Mouse (Mus musculus): ENCODE measurements at regions not wholly inside any gene's neighbourhood (a gene's known extent, or its start where the extent isn't known, plus 50 kb on each side); places are given as distances from the start of the nearest gene placed in this dataset.
A peak's percentile ranks its signal among the peaks of the same experiment; 100 is the strongest.

- no peak for DNase-seq (ENCODE audit: low spot score in 2 of 2)
Observed at GRCm38 (mm10) chr8:126809321-126809720, 136.3 kb downstream of the Tomm20 start.

- DNase-seq (ENCODE audit: low spot score in 2 of 2): no peak
Observed at GRCm38 (mm10) chr8:126808496-126808895, 137.1 kb downstream of the Tomm20 start.

- peak in 1 of 2 experiments; percentile 34 for DNase-seq (ENCODE audit: low spot score in 2 of 2)
Observed at GRCm38 (mm10) chr8:126807171-126807768, 138.4 kb downstream of the Tomm20 start.

- no peak for DNase-seq (ENCODE audit: low spot score in 2 of 2)
Observed at GRCm38 (mm10) chr8:126806591-126806990, 139.1 kb downstream of the Tomm20 start.

- DNase-seq (ENCODE audit: low spot score in 2 of 2): peak in 1 of 2 experiments; percentile 31
Observed at GRCm38 (mm10) chr8:126806181-126806560, 139.5 kb downstream of the Tomm20 start.

GRCm38 (mm10) chr8:126805365-126806180 is 140.1 kb downstream of the Tomm20 start:
- DNase-seq (ENCODE audit: low spot score in 2 of 2): peak; percentile 72 to 73

- peak; percentile 56 for DNase-seq (ENCODE audit: low spot score in 2 of 2)
Observed at GRCm38 (mm10) chr8:126804115-126804514, 141.5 kb downstream of the Tomm20 start.

GRCm38 (mm10) chr8:126802641-126803040 is 143.0 kb downstream of the Tomm20 start:
- no peak for DNase-seq (ENCODE audit: low spot score in 2 of 2)

GRCm38 (mm10) chr8:126800976-126801375 is 144.7 kb downstream of the Tomm20 start:
- DNase-seq (ENCODE audit: low spot score in 2 of 2): no peak

GRCm38 (mm10) chr8:126797571-126798334 is 147.9 kb downstream of the Tomm20 start:
- peak; percentile 43 to 53 for DNase-seq (ENCODE audit: low spot score in 2 of 2)

GRCm38 (mm10) chr8:126793657-126794056 is 152.0 kb downstream of the Tomm20 start:
- DNase-seq (ENCODE audit: low spot score in 2 of 2): no peak

- no peak for DNase-seq (ENCODE audit: low spot score in 2 of 2)
Observed at GRCm38 (mm10) chr8:126791069-126791468, 154.6 kb downstream of the Tomm20 start.

GRCm38 (mm10) chr8:126790214-126790613 is 155.4 kb downstream of the Tomm20 start:
- no peak for DNase-seq (ENCODE audit: low spot score in 2 of 2)

GRCm38 (mm10) chr8:126789076-126789475 is 156.6 kb downstream of the Tomm20 start:
- no peak for DNase-seq (ENCODE audit: low spot score in 2 of 2)

GRCm38 (mm10) chr8:126788669-126789068 is 157.0 kb downstream of the Tomm20 start:
- no peak for DNase-seq (ENCODE audit: low spot score in 2 of 2)

GRCm38 (mm10) chr8:126787398-126787797 is 158.2 kb downstream of the Tomm20 start:
- no peak for DNase-seq (ENCODE audit: low spot score in 2 of 2)

GRCm38 (mm10) chr8:126785211-126785610 is 160.4 kb downstream of the Tomm20 start:
- no peak for DNase-seq (ENCODE audit: low spot score in 2 of 2)

GRCm38 (mm10) chr8:126784604-126785003 is 161.0 kb downstream of the Tomm20 start:
- DNase-seq (ENCODE audit: low spot score in 2 of 2): no peak

- DNase-seq (ENCODE audit: low spot score in 2 of 2): no peak
Observed at GRCm38 (mm10) chr8:126783703-126784440, 161.8 kb downstream of the Tomm20 start.

- DNase-seq (ENCODE audit: low spot score in 2 of 2): no peak
Observed at GRCm38 (mm10) chr8:126778673-126779072, 167.0 kb downstream of the Tomm20 start.

GRCm38 (mm10) chr8:126778131-126778530 is 167.5 kb downstream of the Tomm20 start:
- DNase-seq (ENCODE audit: low spot score in 2 of 2): no peak

Data from spleen, postnatal 36 days (tissue).